Mouse (Mus musculus): ENCODE measurements at regions not wholly inside any gene's neighbourhood (a gene's known extent, or its start where the extent isn't known, plus 50 kb on each side); places are given as distances from the start of the nearest gene placed in this dataset.
A peak's percentile ranks its signal among the peaks of the same experiment; 100 is the strongest.

GRCm38 (mm10) chr13:58495390-58496073, 92.4 kb upstream of the Hnrnpk start:
- DNase-seq (ENCODE audit: low spot score), result no peak

- no peak for DNase-seq (ENCODE audit: low spot score)
Observed at GRCm38 (mm10) chr13:58494726-58495125, 91.6 kb upstream of the Hnrnpk start.

GRCm38 (mm10) chr13:58490829-58491228, 87.7 kb upstream of the Hnrnpk start:
- no peak for DNase-seq (ENCODE audit: low spot score)

- DNase-seq (ENCODE audit: low spot score), result no peak
Observed at GRCm38 (mm10) chr13:58485011-58485410, 81.9 kb upstream of the Hnrnpk start.

- no peak for DNase-seq (ENCODE audit: low spot score)
Observed at GRCm38 (mm10) chr13:58482701-58483100, 79.6 kb upstream of the Hnrnpk start.

GRCm38 (mm10) chr13:58480928-58481598, 77.9 kb upstream of the Hnrnpk start:
- no peak for DNase-seq (ENCODE audit: low spot score)

- no peak for DNase-seq (ENCODE audit: low spot score)
Observed at GRCm38 (mm10) chr13:58480388-58480927, 77.3 kb upstream of the Hnrnpk start.

GRCm38 (mm10) chr13:58478438-58478837, 75.3 kb upstream of the Hnrnpk start:
- no peak for DNase-seq (ENCODE audit: low spot score)

- DNase-seq (ENCODE audit: low spot score), result no peak
Observed at GRCm38 (mm10) chr13:58477253-58477652, 74.1 kb upstream of the Hnrnpk start.

GRCm38 (mm10) chr13:58476033-58476830, 73.1 kb upstream of the Hnrnpk start:
- no peak for DNase-seq (ENCODE audit: low spot score)

- no peak for DNase-seq (ENCODE audit: low spot score)
Observed at GRCm38 (mm10) chr13:58475495-58475894, 72.4 kb upstream of the Hnrnpk start.

- DNase-seq (ENCODE audit: low spot score), result no peak
Observed at GRCm38 (mm10) chr13:58472455-58472854, 69.3 kb upstream of the Hnrnpk start.

- no peak for DNase-seq (ENCODE audit: low spot score)
Observed at GRCm38 (mm10) chr13:58471704-58472103, 68.6 kb upstream of the Hnrnpk start.

- no peak for DNase-seq (ENCODE audit: low spot score)
Observed at GRCm38 (mm10) chr13:58469731-58470130, 66.6 kb upstream of the Hnrnpk start.

- no peak for DNase-seq (ENCODE audit: low spot score)
Observed at GRCm38 (mm10) chr13:58467097-58467642, 64.0 kb upstream of the Hnrnpk start.

GRCm38 (mm10) chr13:58465206-58466104, 62.3 kb upstream of the Hnrnpk start:
- peak; percentile 29 for DNase-seq (ENCODE audit: low spot score)
